Mouse (Mus musculus) c-Kit-positive CD71-positive TER-119-positive erythroid progenitor cells, embryonic 14.5 days (primary cell): Measurements from ENCODE around the gene Wdsub1.

ENCODE experiments used
- DNase-seq: peaks from one replicate; pipeline ENCODE4 v3.0.0-alpha.2; 2013; ENCODE audit warnings: low spot score

Gene Wdsub1

GRCm38 (mm10) chr2:59802722-59803387 is 79.5 kb downstream of the Wdsub1 start:
- no peak for DNase-seq
